Mouse (Mus musculus): ENCODE results near the gene Olig3. TPM values are rescaled to one million over a fixed set of nuclear protein-coding genes. Genes with fewer than 3 reads are reported as not detected.

Olig3 gene
- total and polyA plus RNA-seq, 3 experiments: not detected

DNA sequence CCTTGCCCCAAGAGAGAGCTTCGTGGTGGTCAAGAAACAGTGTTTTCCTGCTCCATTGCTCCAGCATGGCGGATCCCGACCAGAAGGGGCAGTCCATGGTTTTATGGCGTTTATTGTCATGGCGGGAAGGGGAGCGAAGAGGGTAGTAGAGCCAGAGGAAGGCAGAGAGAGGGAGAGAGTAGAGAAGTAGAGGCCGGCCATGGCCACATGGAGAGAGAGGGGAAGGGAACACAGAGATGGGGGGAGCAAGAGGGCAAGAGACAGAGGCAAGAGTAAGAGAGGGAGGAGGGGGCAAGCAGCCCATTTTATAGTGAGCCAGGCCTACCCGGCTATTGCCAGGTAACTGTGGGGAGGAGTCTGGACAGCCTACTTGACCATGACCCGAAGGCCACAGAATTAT, 12.8 kb downstream of the Olig3 start:
- H3K4me3 ChIP-seq (ENCODE audit: control insufficient read depth in 1 of 2, insufficient read depth in 1 of 2, low read depth in 2 of 2, low read length in 2 of 2): no peak overlapping the region

GRCm38 (mm10) chr10:19370146-19370545, 13.8 kb downstream of the Olig3 start:
- Histone ChIP-seq H3K4me3 (ENCODE audit: control insufficient read depth in 1 of 2, insufficient read depth in 1 of 2, low read depth in 2 of 2, low read length in 2 of 2) (no peak overlapping the region), H3K9ac (ENCODE audit: control insufficient read depth, low read depth, low read length, poor library complexity, severe bottlenecking) (no peak overlapping the region), H3K27me3 (ENCODE audit: control insufficient read depth in 1 of 2, insufficient read depth in 2 of 2, low read length in 2 of 2) (no peaks in the 10 kb centered on the region), H3K79me2 (ENCODE audit: control insufficient read depth, insufficient read depth, low read length, poor library complexity) (no peaks in the 10 kb centered on the region), H3K9me3 (replicated peaks; ENCODE audit: insufficient read depth, low read length) (no peaks in the 10 kb centered on the region), H3K4me1 (ENCODE audit: control insufficient read depth in 1 of 2, insufficient read depth in 2 of 2, low read length in 2 of 2) (no peaks in the 10 kb centered on the region), H3K27ac (ENCODE audit: control insufficient read depth, low read depth, low read length) (no peak overlapping the region), H3K36me3 (ENCODE audit: control insufficient read depth in 1 of 2, insufficient read depth in 2 of 2, low read length in 2 of 2) (no peaks in the 10 kb centered on the region)
- no peak for DNase-seq (ENCODE audit: low read depth, low spot score)
- no peak for TF ChIP-seq CTCF (IDR thresholded peaks at IDR 0.05 in 2 of 3, conservative IDR thresholded peaks at IDR 0.05 in 1 of 3; ENCODE audit: control insufficient read depth in 1 of 3, insufficient read depth in 1 of 3, low read depth in 2 of 3, low read length in 3 of 3, poor library complexity in 1 of 3, severe bottlenecking in 1 of 3)
- no peak for TF ChIP-seq ELF1 (IDR thresholded peaks at IDR 0.05; ENCODE audit: low read depth, low read length)
- TF ChIP-seq SMC3 (IDR thresholded peaks at IDR 0.05; ENCODE audit: low read depth, low read length): no peak
- no peak for TF ChIP-seq MYB (IDR thresholded peaks at IDR 0.05; ENCODE audit: low read depth, low read length)
- TF ChIP-seq TCF12 (IDR thresholded peaks at IDR 0.05; ENCODE audit: low read depth, low read length): no peak
- TF ChIP-seq ETS1 (IDR thresholded peaks at IDR 0.05; ENCODE audit: low read depth, low read length): no peak
- no peak for TF ChIP-seq ZC3H11A (IDR thresholded peaks at IDR 0.05; ENCODE audit: low read depth, low read length)
- no peak for TF ChIP-seq MYC (IDR thresholded peaks at IDR 0.05; ENCODE audit: low read depth, low read length)
- TF ChIP-seq ZMIZ1 (IDR thresholded peaks at IDR 0.05; ENCODE audit: low read depth, low read length): no peak
- no peak for TF ChIP-seq NRF1 (IDR thresholded peaks at IDR 0.05; ENCODE audit: insufficient read depth, low read depth, low read length, poor library complexity, severe bottlenecking)
- TF ChIP-seq POLR2A (IDR thresholded peaks at IDR 0.05; ENCODE audit: control insufficient read depth in 1 of 2, insufficient read depth in 1 of 2, low read depth in 1 of 2, low read length in 2 of 2, poor library complexity in 1 of 2): no peak
- no peak for TF ChIP-seq POLR2AphosphoS5 (IDR thresholded peaks at IDR 0.05; ENCODE audit: borderline replicate concordance, low read depth, low read length)

More for the DNA sequence above, 12.8 kb downstream of the Olig3 start:
- Histone ChIP-seq H3K9me3 (replicated peaks; ENCODE audit: insufficient read depth, low read length) (no peaks in the 10 kb centered on the region), H3K36me3 (ENCODE audit: control insufficient read depth in 1 of 2, insufficient read depth in 2 of 2, low read length in 2 of 2) (no peaks in the 10 kb centered on the region), H3K27ac (ENCODE audit: control insufficient read depth, low read depth, low read length) (no peak overlapping the region), H3K9ac (ENCODE audit: control insufficient read depth, low read depth, low read length, poor library complexity, severe bottlenecking) (no peak overlapping the region), H3K79me2 (ENCODE audit: control insufficient read depth, insufficient read depth, low read length, poor library complexity) (no peaks in the 10 kb centered on the region), H3K27me3 (ENCODE audit: control insufficient read depth in 1 of 2, insufficient read depth in 2 of 2, low read length in 2 of 2) (no peaks in the 10 kb centered on the region), H3K4me1 (ENCODE audit: control insufficient read depth in 1 of 2, insufficient read depth in 2 of 2, low read length in 2 of 2) (no peaks in the 10 kb centered on the region)
- no peak for DNase-seq (ENCODE audit: low read depth, low spot score)
- TF ChIP-seq ZC3H11A (IDR thresholded peaks at IDR 0.05; ENCODE audit: low read depth, low read length): no peak
- TF ChIP-seq ZNF384 (IDR thresholded peaks at IDR 0.05; ENCODE audit: low read depth, low read length): no peak
- no peak for TF ChIP-seq MAZ (IDR thresholded peaks at IDR 0.05; ENCODE audit: low read depth, low read length)
- no peak for TF ChIP-seq USF2 (IDR thresholded peaks at IDR 0.05; ENCODE audit: borderline replicate concordance in 1 of 2, insufficient read depth in 1 of 2, low read depth in 1 of 2, low read length in 2 of 2)
- no peak for TF ChIP-seq USF1 (IDR thresholded peaks at IDR 0.05; ENCODE audit: low read depth, low read length)
- TF ChIP-seq JUND (IDR thresholded peaks at IDR 0.05; ENCODE audit: low read depth, low read length): no peak
- no peak for TF ChIP-seq MAFK (IDR thresholded peaks at IDR 0.05; ENCODE audit: borderline replicate concordance, low read depth, low read length)
- no peak for TF ChIP-seq EP300 (IDR thresholded peaks at IDR 0.05; ENCODE audit: low read depth in 1 of 2, low read length in 2 of 2)

All from MEL (cell line).